Mouse (Mus musculus): Measurements from ENCODE around the gene Fastkd2.

Fastkd2 gene

GRCm38 (mm10) chr1:63730240-63730771, at the start of gene Fastkd2, which contains the start of gene Mdh1b:
Gene Fastkd2 (plus strand): TSS chr1:63730614.
Gene Mdh1b (minus strand): TSS chr1:63730318.
- DNase-seq: peak; percentile 91 to 92

DNA sequence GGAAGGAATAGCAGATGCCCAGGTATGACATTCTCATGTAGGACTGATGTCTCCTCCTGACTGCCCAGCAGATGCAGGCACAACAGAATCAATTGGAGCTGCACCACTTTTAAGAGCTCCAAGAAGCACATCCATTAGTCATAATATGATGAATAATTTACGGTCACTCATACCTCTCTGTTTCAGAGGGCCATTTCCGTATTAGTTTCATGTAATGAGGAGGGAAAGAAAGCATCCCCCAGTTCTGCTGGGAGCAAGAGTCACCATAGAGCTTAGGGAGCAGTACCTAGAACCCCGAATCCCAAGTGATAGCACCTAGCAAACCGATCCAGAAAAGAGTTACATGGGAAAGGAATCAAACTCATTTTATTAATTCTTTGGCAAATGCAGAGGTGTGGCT, 43.6 kb upstream of the Fastkd2 start, which contains the start of gene Dytn:
TSS of gene Dytn (minus strand) at position 101 of the 400 bp plus-strand sequence.
- DNase-seq: no peak

DNA sequence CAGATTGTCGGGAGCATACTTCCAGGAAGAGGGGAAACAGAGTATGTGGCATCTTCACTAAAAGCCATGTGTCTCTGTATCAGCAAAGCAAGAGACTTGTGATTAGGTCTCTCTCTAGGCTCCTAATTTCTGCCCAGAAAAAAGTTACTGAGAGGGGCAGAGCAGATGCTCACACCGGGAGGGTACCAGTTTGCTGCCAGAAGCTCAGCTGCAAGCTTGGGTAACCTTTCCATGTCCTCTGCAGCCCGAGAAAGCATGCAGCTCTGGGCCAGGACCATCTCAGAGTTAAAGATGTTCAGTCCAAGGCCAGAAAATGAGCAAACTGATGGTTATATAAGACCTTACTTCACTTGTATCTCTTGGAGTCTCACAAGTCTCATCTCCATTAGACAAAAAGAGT, 33.6 kb upstream of the Fastkd2 start:
- peak; percentile 19 to 33 for DNase-seq

GRCm38 (mm10) chr1:63705733-63706132, 24.7 kb upstream of the Fastkd2 start:
- DNase-seq: no peak

DNA sequence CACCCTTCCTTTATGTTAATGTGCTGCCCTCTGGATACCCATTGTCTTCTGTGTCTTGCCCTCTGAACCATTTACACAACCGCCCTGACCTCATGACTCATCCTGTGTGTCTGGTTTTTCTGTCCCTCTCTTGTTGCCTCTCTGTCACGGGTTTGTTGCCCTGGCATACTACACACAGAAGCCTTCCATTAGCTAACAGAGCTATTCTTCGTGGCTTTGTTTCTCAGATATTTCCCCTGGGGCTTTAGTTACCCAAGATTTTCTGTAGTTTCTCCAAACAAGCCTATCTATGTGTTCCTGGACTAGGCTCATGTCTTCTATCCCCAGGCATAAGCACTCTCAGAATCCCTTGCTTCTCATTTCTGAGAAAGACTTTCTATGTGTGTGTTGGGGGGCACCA, 21.5 kb upstream of the Fastkd2 start:
- DNase-seq: no peak

DNA sequence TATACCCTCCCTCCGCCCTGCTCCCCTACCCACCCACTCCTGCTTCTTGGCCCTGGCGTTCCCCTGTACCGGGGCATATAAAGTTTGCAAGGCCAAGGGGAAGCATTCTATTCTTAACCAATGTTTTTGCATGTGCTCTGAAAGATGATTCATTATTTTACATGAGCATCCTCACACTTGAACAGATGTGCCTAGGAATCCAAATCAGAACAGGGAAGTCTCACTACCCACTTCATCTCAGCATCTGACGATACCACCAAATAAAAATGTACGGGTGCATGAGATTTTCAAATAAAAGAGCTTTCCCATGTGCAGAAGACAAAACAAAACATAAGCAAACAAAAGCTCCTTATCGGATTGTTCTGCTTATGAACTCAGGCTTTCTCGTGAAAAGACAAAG, 10.3 kb upstream of the Fastkd2 start:
- no peak for DNase-seq

DNA sequence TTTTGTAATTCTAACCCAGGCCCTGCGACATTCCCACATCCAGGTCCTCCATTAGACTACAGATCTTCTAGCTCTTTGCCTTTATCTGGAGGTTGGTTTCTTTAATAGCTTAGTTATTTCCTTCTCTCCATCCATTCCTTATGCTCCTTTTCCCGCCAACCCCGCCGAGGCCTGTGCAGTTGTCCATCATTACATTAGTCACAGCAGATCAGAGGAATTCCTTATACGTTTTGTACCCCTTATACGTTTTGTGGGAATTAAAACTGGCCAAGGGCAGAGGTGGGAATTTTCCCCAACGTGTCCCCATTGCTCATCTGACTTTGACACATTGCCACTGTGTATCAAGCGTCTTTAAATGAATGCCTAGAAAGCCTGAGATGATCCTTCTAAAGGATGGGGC, 618 bp upstream of the Fastkd2 start:
- DNase-seq: peak in 1 of 2 experiments; percentile 12

DNA sequence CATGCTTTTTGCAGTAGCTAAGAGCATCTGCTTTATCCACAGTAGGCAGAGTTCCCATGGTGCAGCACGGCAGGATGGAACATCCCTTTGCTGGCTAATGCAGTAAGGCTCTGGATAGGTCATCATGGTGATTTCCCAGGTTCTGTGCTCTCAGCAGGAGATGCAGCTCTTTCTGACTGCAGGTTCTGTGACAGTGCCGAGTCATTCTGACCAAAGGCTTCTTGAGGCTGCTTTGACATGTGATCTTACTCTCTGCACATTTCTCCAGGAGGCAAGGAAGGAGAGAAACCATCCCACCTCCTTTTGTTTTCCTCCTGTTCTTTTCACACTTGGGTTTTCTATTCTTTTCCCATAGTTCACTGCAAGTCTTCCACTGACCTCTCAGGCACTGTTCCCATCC, 25.6 kb downstream of the Fastkd2 start:
- DNase-seq: peak in 1 of 2 experiments; percentile 18

- peak; percentile 71 to 78 for DNase-seq
Observed at GRCm38 (mm10) chr1:63763212-63763694, 32.8 kb downstream of the Fastkd2 start.

GRCm38 (mm10) chr1:63763881-63764386, 33.5 kb downstream of the Fastkd2 start:
- DNase-seq: peak in 1 of 2 experiments; percentile 24

GRCm38 (mm10) chr1:63764395-63764794, 34.0 kb downstream of the Fastkd2 start:
- DNase-seq: no peak

DNA sequence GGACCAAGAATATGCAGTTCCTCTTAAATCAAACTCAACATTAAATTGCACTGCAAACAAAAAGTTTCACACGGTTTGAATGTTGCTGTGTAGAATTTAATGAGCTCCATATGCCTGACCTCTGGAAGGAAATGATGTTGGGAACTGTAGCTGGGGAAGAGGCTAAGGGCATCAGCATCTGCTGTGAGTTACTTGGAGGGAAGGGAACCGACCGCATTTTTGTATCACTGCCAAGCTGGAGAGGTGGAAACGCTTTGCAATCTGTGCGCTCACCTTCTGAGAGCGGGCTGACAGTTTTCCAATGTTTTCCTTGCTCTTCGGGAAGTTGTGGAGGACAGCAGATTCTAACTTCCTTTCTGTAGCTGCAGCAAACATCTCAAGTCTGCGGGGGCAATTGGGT, 37.7 kb downstream of the Fastkd2 start:
- peak; percentile 21 to 47 for DNase-seq

DNA sequence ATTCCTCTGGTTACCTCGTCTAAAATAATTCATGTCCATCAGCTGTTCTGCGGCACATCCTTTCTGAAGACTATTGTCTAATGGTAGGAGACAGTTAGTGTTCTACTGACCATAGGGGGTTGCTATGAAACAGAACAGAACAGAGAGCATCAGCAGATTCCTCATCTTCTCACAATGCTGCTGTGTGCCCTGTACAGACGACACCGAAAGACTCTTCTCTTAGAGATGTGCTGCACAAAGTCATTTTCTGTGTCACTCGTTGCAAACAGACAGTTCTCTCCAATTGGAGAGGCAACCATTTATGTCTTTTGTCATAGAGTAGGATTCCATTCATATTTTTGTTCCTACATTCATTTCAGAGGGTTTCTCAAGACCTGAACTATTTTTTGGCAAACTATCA, 38.8 kb downstream of the Fastkd2 start, which contains the start of gene 4933402D24Rik:
TSS of gene 4933402D24Rik (minus strand) at position 101 of the 400 bp plus-strand sequence.
- no peak for DNase-seq

DNA sequence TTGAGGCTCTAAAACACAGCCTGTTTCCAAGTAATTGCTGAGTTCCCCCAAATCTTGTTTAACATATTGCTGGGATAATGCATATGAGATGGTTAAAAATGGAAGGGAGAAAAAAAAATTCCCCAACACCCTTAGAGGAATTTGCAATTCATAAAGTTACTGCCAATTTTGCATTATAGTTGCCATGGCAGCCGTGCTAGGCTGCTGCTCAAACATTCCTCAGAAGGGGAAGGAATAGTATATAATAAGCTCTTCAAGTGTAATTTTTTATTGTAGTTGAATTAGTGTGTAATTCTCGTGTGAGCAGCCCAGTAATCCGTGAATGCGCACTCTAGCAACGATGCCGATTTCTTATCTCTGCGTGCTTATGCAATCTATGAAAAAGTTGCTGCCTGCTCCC, 39.9 kb downstream of the Fastkd2 start:
- DNase-seq: no peak

DNA sequence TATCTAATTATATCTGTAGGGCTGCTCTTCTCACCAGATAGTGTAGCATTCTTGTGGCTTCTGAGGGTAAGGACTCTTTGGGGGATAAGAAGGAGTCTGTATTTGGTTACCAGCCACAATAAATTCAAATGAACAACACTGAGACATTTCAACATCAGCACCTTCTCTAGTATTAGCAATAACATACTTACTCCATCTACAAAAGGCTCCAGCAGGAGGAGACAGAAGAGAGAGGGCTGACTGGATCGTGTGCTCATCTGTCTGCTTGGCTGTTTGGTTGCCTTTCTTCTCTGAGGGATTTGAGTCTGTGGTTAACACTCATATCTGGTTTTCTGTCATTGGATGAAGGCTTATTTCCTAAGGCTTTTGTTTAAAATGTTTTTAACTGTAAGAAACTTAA, 46.0 kb downstream of the Fastkd2 start:
- DNase-seq: no peak

- no peak for DNase-seq
Observed at GRCm38 (mm10) chr1:63776902-63777630, 46.7 kb downstream of the Fastkd2 start.

- DNase-seq: no peak
Observed at GRCm38 (mm10) chr1:63794326-63794725, 63.9 kb downstream of the Fastkd2 start.

All from cerebellum, postnatal 25 days (tissue).